Mouse (Mus musculus) small intestine, adult 2 months (tissue): ENCODE data around the gene Gpx7. TPM values are rescaled to one million over a fixed set of nuclear protein-coding genes. Genes with fewer than 3 reads are reported as not detected.

Experiments used
- H3K27ac ChIP-seq: fragments of 200-500 bp; 2 replicates; pipeline ENCODE4 v1.5.1; 2012; ENCODE audit warnings: low read depth, low read length, control low read depth, inconsistent platforms; ENCODE audit not compliant: insufficient read depth
- H3K27me3 ChIP-seq: fragments of 200-500 bp; 2 replicates; pipeline ENCODE4 v1.6.1; 2012; ENCODE audit warnings: mild to moderate bottlenecking, moderate library complexity, low read length, inconsistent platforms; ENCODE audit not compliant: control insufficient read depth, insufficient read depth
- H3K36me3 ChIP-seq: fragments of 200-500 bp; 2 replicates; pipeline ENCODE4 v1.6.1; 2012; ENCODE audit warnings: mild to moderate bottlenecking, low read length, control low read depth, inconsistent platforms; ENCODE audit not compliant: control insufficient read depth, insufficient read depth
- H3K4me1 ChIP-seq: fragments of 200-500 bp; 2 replicates; pipeline ENCODE4 v1.6.1; 2012; ENCODE audit warnings: low read length, inconsistent platforms, mixed read lengths; ENCODE audit not compliant: control insufficient read depth, insufficient read depth, insufficient read length
- H3K4me3 ChIP-seq: fragments of 200-500 bp; 2 replicates; pipeline ENCODE4 v1.5.1; 2012; ENCODE audit warnings: low read depth, mild to moderate bottlenecking, control low read depth, inconsistent platforms, low read length, moderate library complexity
- CTCF ChIP-seq: fragments of 200-500 bp; IDR thresholded peaks from 2 replicates; pipeline ENCODE4 v1.5.1; 2012; ENCODE audit warnings: low read depth, mild to moderate bottlenecking, control low read depth, inconsistent platforms, low read length, moderate library complexity, mixed read lengths; ENCODE audit not compliant: insufficient replicate concordance, insufficient read length; ENCODE audit errors: extremely low read depth
- POLR2A ChIP-seq: fragments of 200-500 bp; IDR thresholded peaks from 2 replicates; pipeline ENCODE4 v1.6.1; 2012; ENCODE audit warnings: low read depth, mild to moderate bottlenecking, control low read depth, inconsistent platforms, low read length, moderate library complexity
- whole genome bisulfite sequencing: fragments of 180-500 bp; shearing (Covaris S2); methylation state at CpG from one replicate; pipeline ENCODE4 v1.1.7; 2018; 5-methylcytosine and 5-hydroxymethylcytosine counted together
- polyA plus RNA-seq: library from polyadenylated mRNA; depleted of rRNA; stranded (reverse); fragments of >200 nt; gene quantifications from 2 replicates; pipeline ENCODE4 v1.2.3, GENCODE M21; 2012

Gpx7 gene
- polyA plus RNA-seq, 1 experiment: 3.4 TPM

GRCm38 (mm10) chr4:108391124-108391523 is 15.6 kb downstream of the Gpx7 start:
- 27% methylated on average over 5 of the region's 5 CpGs for WGBS
- Histone ChIP-seq H3K27ac (peak overlapping the region; percentile 73), H3K27me3 (peaks cover 3% of the 10 kb centered on the region; the same call in 1 of the 2 replicates), H3K4me3 (no peak overlapping the region), H3K36me3 (no peaks in the 10 kb centered on the region), H3K4me1 (peaks cover 19% of the 10 kb centered on the region)
- no peak for TF ChIP-seq CTCF
- TF ChIP-seq POLR2A: no peak

GRCm38 (mm10) chr4:108388741-108389140 is 18.0 kb downstream of the Gpx7 start:
- Histone ChIP-seq H3K4me3 (no peak overlapping the region), H3K36me3 (no peaks in the 10 kb centered on the region), H3K27ac (no peak overlapping the region), H3K4me1 (peaks cover 19% of the 10 kb centered on the region), H3K27me3 (peaks cover 9% of the 10 kb centered on the region)
- no peak for TF ChIP-seq POLR2A
- TF ChIP-seq CTCF: no peak
- WGBS: 91% methylated on average over 3 of the region's 3 CpGs

- WGBS: 2% methylated on average over 18 of the region's 18 CpGs
- H3K4me1 ChIP-seq: peaks cover 22% of the 10 kb centered on the region
- peak overlapping the region; percentile 49 for H3K4me3 ChIP-seq
- peaks cover 18% of the 10 kb centered on the region for H3K27me3 ChIP-seq
- no peak overlapping the region for H3K27ac ChIP-seq
- H3K36me3 ChIP-seq: no peaks in the 10 kb centered on the region
- TF ChIP-seq CTCF (no peak), POLR2A (no peak)
These were observed 19.0 kb downstream of the Gpx7 start for GRCm38 (mm10) chr4:108387681-108388253.

GRCm38 (mm10) chr4:108387106-108387505 is 19.7 kb downstream of the Gpx7 start:
- H3K36me3 ChIP-seq: no peaks in the 10 kb centered on the region
- peaks cover 20% of the 10 kb centered on the region for H3K27me3 ChIP-seq
- H3K4me1 ChIP-seq: peaks cover 18% of the 10 kb centered on the region
- TF ChIP-seq POLR2A (no peak), CTCF (no peak)
- peak overlapping the region; percentile 49 for H3K4me3 ChIP-seq
- no peak overlapping the region for H3K27ac ChIP-seq
- WGBS: 16% methylated on average over 4 of the region's 4 CpGs

GRCm38 (mm10) chr4:108386087-108386486 is 20.7 kb downstream of the Gpx7 start:
- 25% methylated on average over 1 of the region's 1 CpGs for WGBS
- H3K4me1 ChIP-seq: peaks cover 12% of the 10 kb centered on the region
- no peak overlapping the region for H3K27ac ChIP-seq
- H3K4me3 ChIP-seq: no peak overlapping the region
- no peak for TF ChIP-seq CTCF
- TF ChIP-seq POLR2A: no peak
- no peaks in the 10 kb centered on the region for H3K36me3 ChIP-seq
- H3K27me3 ChIP-seq: peaks cover 22% of the 10 kb centered on the region

GRCm38 (mm10) chr4:108383183-108383714 is 23.5 kb downstream of the Gpx7 start, which contains the start of gene Shisal2a:
Gene Shisal2a, minus strand, starts transcription at chr4:108383349.
- WGBS: 7% methylated on average over 55 of the region's 55 CpGs
- H3K36me3 ChIP-seq: no peaks in the 10 kb centered on the region
- H3K27ac ChIP-seq: no peak within 1 kb of the TSS
- H3K27me3 ChIP-seq: peaks cover 24% of the 10 kb centered on the region
- TF ChIP-seq POLR2A (no peak), CTCF (no peak)
- H3K4me3 ChIP-seq: peak within 1 kb of the TSS; percentile 35
- peaks cover 6% of the 10 kb centered on the region for H3K4me1 ChIP-seq

- no peak overlapping the region for H3K27ac ChIP-seq
- 24% methylated on average over 1 of the region's 1 CpGs for WGBS
- peaks cover 2% of the 10 kb centered on the region; the same call in 1 of the 2 replicates for H3K4me1 ChIP-seq
- peaks cover 21% of the 10 kb centered on the region for H3K27me3 ChIP-seq
- TF ChIP-seq CTCF (no peak), POLR2A (no peak)
- no peak overlapping the region for H3K4me3 ChIP-seq
- no peaks in the 10 kb centered on the region for H3K36me3 ChIP-seq
These were observed 26.6 kb downstream of the Gpx7 start for GRCm38 (mm10) chr4:108380146-108380545.

- TF ChIP-seq CTCF (no peak), POLR2A (no peak)
- WGBS: 91% methylated on average over 3 of the region's 3 CpGs
- no peak overlapping the region for H3K27ac ChIP-seq
- H3K4me1 ChIP-seq: peaks cover 2% of the 10 kb centered on the region; the same call in 1 of the 2 replicates
- H3K27me3 ChIP-seq: peaks cover 20% of the 10 kb centered on the region
- H3K4me3 ChIP-seq: no peak overlapping the region
- no peaks in the 10 kb centered on the region for H3K36me3 ChIP-seq
These were observed 27.3 kb downstream of the Gpx7 start for GRCm38 (mm10) chr4:108379476-108379875.
